Mouse (Mus musculus) 416B (cell line): ENCODE data around the gene Rbms3.

Experiments used
- DNase-seq: peaks from one replicate; pipeline ENCODE4 v3.0.0; 2011; ENCODE audit warnings: low read depth

The Rbms3 gene

DNA sequence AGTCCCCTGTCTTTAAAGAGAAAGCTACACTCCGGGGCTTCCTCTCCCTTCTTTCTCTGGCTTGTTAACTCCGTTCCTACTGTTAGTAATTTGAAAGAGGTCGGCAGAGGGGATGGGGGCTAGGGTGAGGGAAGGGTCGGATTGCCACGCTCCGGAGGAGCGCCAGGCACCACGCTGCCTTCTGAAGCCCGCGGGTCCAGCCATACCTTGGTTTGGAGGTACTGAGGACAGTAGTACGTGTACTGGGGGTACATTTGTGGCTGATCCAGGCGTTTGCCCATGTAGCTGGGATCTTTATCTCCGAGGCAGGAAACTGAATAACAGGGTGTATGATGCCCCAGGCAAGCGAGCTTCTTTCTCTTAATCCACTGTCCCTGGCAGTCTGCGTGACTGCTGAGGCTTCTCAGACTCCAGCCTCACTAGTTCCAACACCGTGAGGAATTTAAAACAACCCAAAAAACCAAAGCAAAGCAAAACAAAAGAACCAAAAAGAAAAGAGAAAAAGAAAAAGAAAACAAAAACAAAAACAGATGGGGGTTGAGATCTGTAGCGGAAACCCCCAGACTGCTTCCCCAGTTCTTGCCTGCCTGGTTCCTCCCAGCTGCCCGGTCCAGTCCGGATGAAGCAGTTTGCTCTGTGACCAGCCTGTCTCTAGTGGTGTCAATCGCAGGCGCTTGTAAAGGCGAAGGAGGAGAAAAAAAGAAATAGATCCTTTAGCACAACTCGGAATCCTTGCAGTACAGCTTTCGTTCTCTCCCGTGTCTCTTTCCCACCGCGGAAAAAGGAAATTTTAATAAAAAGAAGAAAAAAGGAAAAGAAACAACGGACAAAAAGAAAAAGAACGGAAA is 378.0 kb downstream of the Rbms3 start:
- no peak for DNase-seq

DNA sequence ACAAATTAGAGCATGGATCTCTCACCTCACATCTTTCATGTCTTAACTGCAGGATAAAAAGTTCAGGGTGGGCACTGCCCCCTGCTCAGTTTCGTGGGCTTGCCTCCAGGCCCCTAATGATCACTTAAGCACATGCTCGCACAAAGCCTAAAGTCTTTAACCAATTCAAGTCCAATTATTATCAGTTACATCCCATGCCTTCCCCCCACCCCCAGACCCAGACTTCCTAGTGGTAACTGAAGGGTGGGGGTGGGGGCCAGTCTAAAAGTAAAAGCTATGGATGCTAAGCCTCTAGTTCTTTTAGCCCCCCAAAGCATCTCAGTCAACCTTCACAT is 378.9 kb downstream of the Rbms3 start:
- no peak for DNase-seq

DNA sequence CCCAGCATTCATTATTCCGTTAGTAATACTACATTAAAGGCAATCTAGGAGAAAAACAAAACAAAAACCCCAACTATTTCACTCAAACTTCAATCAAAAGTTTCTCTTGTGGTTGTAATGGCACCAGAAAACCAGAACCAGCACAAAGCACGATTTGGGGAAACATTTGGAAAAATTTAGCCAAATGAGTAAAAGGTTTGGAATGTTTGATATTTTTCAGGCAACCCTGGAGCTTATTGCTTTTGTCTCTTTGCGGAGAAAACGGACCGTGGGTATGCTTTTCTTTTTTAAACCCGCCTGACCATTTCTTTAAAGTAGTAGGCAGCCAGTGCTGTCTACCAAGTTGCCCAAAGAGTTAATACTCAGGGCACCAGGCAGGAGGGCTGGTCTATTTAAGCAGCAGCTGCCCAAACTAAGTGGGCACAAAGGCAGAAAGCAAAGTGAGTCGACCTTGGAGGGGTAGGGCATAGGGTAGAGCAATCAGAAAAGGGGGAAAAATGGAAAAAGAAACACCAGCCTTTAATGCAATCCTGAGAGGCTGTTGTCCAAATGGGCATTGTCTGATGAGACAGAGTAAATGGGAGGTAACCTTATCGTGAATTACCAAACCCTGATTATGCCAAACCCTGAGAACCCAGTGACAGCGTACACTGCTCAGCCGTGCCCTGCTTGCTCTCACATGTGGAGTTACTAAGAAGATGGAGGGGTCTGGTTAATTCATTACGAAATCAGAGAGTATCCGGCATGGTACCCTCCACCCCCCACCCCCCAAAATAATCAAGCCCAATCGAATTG is 379.5 kb downstream of the Rbms3 start:
- no peak for DNase-seq

DNA sequence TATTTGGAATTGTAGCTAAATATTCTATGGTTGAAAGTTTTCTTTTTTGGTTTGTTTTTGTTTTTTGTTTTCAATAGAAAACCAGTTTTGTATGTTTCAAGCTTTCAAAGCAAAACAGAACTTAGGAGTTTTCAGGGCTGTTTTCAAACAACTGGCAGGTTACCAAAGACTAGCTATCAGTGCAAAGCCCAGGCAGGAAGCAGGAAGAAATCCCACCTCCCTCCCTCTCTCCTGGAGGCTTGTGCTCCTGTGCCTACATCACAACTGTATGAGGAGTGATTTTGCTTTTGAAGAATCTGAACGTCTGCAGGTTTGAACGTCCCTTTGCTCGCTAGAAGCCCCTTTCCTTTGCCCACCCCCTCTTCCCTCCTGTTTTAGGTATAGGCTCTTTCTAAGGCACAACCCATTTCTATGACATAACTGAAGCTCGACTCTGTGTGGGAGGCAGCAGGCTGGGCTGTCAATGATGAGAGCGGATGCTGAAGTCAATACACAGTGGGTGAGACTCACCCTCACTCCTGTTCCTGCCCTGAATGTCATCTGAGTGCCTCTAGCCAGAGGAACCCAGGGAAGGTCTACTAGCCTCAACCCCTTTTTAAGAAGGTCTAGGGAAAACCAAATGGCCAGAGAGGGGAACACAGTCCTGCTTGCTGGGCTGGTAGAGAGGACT is 382.3 kb downstream of the Rbms3 start:
- DNase-seq = no peak

DNA sequence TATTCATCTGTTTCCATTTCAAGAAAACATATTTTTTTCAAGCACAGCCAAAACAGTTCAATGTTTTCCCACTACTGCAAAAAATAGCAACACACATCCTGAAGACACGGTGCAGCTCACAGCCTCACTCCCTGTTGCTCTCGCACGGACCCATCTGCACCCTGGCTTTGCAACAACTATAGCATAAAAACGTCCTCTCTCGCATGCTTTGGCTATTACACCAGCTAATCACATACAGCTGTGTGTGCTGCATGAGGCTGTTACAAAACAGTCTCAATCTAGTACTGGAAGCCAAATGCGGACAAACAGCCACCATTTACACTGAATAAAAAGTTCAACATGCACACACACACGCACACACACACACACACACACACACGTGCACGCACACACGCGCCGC is 383.5 kb downstream of the Rbms3 start:
- no peak for DNase-seq

DNA sequence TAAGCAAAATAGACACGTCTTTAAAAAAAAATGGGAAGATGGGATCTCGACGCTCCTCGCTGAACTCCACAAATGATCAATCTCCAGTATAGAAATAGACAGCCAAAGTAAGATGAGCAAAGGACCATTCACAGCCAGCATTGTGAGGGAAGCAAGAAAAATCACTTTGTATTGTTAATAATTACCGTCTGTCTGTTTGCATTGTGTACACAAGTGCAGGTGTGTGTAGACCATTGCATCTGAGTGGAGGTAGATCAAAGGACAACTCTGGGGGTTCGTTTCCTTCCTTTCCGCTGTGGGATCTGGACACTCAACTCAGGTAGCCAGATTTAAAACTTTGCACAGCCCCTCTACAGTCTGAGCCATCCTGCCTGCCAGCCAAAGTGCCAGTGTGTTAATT is 386.3 kb downstream of the Rbms3 start:
- DNase-seq = no peak

DNA sequence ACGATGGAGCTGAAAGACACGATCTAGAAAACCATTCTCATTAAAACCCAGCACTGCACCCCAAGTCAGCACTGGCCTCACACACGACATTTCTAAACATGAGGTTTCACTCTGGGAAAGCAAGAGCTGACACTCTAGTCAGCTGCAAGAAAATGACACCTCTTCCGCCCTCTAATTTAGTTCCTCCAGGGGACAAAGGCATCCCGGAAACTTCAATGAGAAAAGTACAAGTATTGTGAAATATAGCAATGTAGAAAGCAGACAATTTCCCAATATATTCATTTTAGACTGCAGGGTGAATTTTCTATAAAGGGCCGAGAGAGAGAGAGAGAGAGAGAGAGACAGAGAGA is 395.0 kb downstream of the Rbms3 start:
- no peak for DNase-seq

DNA sequence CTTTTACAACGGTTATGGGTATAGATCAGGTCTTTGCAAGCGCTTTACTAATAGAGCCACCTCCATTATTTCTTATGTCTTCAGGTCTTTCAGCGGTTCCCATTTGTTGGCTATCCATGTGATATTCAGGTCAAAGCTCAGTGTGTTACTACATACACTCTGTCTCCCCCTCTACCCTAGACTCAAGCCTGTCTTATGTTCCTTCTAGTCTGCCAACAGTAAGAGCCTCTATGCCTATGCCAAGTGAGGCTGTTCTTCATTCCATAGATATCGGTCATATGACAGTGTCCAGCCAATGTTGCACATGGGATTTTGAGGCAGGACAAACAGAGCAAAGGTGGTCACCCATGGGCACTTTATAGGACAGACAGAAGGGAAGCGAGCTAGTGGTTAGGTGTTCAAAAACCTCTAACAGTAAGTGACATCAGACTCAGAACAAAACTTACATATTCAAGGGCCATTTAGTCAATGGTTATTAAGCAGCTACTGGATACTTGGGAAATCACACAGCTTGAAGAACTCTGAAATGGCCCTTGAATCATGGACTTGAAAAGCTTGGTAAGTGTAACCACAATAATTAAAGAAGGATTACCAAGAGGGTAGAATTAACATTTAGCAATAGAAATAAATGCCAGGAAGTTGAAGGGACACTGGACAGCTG is 395.5 kb downstream of the Rbms3 start:
- DNase-seq = no peak

DNA sequence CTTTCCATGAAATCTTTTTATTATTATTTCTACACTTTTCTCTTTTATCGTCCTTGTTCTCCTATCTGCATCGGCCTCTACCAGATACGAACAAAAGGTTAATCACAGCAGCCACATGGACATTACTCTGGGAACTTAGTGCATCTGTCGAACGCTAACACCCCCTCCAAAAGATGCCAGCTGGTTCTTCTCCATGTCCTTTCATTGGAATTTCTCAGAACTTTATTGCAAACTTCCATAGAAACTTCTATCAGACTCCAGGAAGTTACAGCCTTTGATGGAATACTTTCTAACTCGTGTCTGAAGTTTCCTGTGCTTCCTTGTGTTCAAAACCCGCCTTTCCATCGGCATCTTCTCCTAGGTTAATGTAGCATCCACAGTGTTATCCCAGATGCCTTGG is 407.0 kb downstream of the Rbms3 start:
- DNase-seq = no peak

DNA sequence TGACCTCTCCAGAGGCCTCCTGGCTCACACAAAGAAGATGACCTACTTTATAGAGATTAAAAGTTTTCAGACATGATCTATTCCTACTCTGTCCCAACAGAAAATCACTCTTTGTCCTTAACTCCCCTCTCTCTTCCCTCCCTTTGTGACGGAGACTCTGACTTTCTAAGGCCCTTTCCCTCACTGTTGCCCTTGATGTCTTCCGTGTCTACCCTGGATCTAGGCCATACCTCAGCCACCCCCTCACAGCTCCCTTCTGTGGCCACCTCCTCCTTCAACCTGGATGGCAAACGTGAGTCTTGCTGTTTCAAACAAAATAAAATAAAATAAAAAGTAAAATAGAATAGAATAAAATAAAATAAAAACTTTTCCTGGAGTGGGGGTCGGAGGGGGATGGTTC is 408.2 kb downstream of the Rbms3 start:
- DNase-seq = no peak

DNA sequence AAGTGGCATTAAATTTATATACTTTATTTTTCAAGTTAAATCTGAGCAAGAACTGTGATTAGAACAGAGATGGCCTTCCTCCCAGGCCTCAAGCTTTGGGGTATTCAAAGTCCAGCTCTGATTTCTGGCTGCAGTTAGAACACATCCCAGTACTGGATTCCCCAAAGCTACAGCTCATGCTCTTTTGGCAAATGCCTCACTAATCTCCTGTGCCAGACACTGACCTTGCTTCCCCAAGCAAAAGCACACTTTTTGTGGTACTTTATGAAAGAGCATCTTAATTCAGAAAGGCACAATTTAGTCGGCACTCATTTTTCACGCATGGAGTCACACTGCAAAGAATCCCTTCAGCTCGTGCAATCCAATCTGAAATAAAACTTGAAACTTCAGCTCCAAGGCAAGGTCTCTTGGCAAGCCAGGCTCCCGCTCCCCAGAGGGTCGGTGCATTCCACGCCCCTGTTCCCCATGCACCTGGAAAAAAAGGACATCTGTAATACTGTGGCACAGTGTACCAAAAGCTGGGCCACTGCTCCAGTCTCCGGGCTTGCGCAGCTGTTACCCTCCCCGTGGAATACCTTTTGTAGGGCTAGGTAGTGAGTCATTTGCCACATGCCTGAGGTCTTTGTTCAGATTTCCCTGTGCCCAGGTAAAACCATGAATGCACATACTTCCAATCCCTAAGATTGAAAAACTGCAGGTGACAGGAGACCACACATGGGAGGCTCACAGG is 413.5 kb downstream of the Rbms3 start:
- no peak for DNase-seq

DNA sequence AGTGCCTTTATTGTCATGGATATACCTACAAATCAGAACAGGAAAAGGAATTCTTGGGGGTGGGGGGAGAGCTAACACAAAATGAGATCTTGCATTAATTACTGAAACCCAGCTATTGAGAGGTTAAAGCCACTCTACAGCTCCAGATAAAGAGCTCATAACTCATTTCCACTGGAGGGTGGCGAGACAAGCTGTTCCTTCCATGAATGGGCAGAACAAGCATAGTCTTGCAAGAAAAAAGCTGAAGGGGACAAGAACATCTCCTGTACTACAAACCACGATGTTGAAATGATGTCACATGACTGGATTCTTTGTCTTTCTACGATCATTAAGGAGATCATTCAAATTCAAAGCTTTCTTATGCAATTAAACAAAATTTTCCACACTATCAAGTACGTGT is 417.7 kb downstream of the Rbms3 start:
- DNase-seq = no peak

DNA sequence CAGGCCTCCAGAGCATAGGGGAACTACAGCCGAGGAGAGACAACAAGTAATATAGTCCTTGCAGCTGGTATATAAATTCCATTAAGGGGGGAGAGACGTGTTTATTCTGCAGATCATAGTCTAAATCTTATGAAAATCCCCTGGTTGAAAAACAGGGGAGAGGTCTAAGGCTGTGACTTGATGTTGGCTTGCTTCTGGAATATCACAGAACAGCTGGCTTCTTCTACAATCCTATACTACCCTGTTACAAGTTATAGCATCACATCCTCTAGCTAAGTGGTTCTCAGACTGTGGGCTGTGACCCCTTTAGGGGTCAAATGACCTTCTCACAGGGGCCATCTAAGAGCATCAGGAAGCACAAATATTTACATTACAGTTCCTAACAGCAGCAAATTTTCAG is 419.4 kb downstream of the Rbms3 start:
- DNase-seq = no peak

DNA sequence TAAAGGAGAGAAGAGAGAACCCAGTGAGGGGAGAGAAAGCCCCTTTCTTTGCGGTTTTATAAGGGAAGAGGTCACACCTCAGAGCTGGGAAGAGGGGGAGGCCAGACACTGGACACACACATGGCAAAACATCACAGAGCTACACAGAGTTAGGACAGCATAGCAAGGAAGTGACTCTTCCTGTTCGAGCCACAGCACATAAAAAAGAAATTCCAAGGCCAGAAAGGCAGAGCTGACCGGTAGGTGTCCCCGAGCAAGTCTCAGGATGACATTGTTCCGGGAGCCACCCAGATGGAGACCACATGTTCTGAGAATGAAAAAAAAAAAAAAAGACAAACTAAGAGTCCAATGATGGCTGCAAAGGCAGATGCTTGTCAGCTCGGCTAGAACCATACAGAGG is 424.3 kb downstream of the Rbms3 start:
- DNase-seq = no peak

DNA sequence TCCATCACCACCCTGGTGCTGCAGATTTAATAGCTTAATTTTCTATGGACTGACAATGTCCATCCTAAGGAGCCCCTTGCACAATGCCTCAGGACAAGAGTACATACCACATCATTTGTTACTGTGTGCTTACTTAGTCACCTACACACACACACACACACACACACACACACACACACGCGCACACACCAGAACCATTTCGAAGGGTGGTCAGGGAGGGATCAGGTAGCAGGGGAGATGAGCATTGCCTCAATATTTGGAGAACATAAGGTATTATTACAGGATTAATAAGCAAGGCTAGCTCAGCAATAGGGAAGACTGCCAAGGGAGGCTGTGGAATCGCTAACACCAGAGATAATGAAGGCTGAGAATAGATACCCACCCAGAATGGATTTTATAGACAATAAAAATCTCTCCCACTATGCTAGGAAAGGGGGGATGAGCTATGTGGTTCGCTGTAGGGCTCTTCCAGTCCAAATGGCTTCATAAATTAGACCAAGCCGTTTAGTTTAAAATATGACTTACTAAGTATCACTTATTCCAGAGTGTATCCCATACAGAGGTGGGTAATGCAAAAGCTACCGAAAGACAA is 429.6 kb downstream of the Rbms3 start:
- no peak for DNase-seq

DNA sequence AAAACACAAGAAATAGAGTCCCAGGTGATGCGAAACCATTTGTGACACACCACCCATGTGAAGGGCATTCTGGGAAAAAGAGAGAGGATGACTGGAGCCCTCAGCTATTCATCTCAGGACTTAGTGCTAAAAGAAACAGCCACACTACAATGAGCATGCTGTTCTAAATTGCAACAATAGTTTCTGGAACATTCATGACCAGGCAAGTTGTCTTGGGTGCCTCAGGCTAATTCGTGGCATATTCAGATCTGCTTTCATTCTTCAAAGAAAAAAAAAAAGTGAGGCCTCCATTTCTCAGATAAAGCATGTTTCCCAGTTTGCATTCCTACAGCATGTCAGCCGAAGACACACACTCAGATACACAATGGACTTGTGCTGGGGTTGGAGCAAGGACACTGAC is 432.2 kb downstream of the Rbms3 start:
- DNase-seq = no peak

DNA sequence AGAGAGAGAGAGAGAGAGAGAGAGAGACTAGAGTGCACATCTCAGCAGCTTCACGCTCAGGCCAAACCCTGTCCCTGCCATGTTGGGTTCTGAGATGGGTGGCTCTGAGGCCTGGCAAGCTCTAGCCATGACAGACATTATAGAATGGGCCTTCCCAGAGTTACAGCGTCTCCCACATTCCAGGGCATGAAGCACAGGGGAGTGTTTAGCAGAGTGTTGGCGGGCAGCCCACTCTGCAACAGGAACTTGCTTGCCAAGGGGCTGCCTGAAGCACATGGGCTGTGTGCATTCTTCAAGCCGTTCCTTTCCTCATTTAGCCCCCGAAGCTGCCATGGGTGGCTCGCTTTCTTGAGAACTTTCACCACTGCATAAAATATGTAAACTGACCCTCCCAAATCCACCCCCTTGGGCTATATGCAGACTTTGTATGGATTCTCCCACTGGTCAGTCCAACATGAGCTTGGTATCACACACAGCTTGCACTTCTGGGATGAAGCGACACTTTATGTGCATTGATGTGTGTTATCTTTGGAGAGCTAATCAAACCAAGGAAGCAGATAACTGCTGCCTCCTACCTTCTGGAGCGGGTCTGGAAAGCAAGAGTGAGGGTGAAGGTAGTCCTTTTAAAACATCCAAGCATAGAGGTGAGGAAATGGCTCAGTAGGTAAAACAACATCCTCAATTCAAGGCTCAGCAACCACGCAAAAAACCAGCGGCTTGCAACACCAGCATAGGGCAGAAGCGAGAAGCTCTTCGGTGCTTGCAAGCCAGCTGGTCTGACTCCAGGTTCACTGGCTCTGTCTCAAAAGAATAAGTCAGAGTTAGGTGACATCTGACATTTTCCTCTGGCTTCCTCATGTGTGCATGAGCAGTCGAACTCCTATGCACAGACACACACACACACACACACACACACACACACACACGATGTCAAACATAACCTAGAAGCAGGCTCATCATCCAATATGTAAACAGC is 436.9 kb downstream of the Rbms3 start:
- no peak for DNase-seq

DNA sequence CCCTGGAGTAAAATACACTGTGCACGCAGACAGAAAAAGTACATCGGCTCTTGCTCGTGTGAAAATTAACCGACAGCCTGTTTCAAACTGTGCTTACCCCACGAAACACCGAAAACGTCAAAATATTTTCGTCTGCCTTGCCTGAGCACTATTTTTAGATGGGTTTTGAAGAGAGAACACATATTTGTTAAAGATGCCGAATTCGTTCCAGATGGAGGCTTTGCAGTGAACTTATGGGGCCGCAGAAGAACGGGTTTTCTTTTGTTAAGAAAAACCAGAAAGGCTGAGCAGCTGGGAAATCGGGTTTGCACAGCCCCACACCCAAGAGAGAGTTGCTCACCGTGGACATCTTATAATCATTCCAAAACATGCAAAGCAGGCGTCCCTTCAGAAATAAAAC is 437.6 kb downstream of the Rbms3 start:
- no peak for DNase-seq

DNA sequence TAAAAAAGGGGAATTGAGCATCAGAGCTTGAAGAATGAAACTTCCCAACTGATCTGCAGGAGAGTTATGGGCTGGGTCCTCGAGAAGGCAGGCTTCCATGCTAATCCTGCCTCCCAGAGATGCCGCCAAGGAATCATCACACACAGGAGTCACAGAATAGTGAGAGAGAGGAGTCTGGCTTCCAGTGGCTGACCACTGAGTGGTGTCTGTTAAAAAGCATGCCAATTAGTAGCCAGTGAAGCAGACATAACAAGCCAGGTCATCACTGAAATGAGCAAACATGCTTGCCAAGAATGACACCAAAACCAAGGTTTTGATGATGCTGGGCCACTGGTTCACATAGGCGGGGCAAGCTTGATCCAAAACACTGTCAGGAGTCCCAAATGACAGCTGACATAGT is 441.3 kb downstream of the Rbms3 start:
- no peak for DNase-seq
